Mouse (Mus musculus) CH12.LX (cell line): ENCODE results near the gene Sppl2a.

Experiments
- CTCF ChIP-seq, 2 experiments: IDR thresholded peaks in 1 of 2; conservative IDR thresholded peaks in 1 of 2; 2 replicates each; pipeline ENCODE4 v1.5.1; 2011 to 2012; ENCODE audit warnings: low read depth in 2 of 2, low read length in 2 of 2, improper control_type of control experiment in 1 of 2, inconsistent platforms in 1 of 2, mild to moderate bottlenecking in 1 of 2, moderate library complexity in 1 of 2
- KAT2A ChIP-seq: IDR thresholded peaks from 2 replicates; pipeline ENCODE4 v1.6.1; 2012; ENCODE audit warnings: low read length, improper control_type of control experiment, inconsistent platforms; ENCODE audit not compliant: insufficient replicate concordance
- MAX ChIP-seq: IDR thresholded peaks from 2 replicates; pipeline ENCODE4 v1.6.1; 2011; ENCODE audit warnings: low read length, improper control_type of control experiment
- MAZ ChIP-seq: IDR thresholded peaks from 2 replicates; pipeline ENCODE4 v1.6.1; 2012; ENCODE audit warnings: low read depth, mild to moderate bottlenecking, inconsistent platforms, low read length, improper control_type of control experiment, moderate library complexity
- NELFE ChIP-seq: IDR thresholded peaks from 2 replicates; pipeline ENCODE4 v1.6.1; 2011; ENCODE audit warnings: low read depth, low read length, improper control_type of control experiment
- NRF1 ChIP-seq: IDR thresholded peaks from 2 replicates; pipeline ENCODE4 v1.6.1; 2014; ENCODE audit warnings: low read depth, mild to moderate bottlenecking, inconsistent platforms, low read length, improper control_type of control experiment, moderate library complexity
- POLR2A ChIP-seq: IDR thresholded peaks from 2 replicates; pipeline ENCODE4 v1.6.1; 2011; ENCODE audit warnings: low read depth, mild to moderate bottlenecking, improper control_type of control experiment, low read length
- RAD21 ChIP-seq: IDR thresholded peaks from 2 replicates; pipeline ENCODE4 v1.6.1; 2011; ENCODE audit warnings: low read depth, mild to moderate bottlenecking, low read length, improper control_type of control experiment, moderate library complexity
- USF1 ChIP-seq: IDR thresholded peaks from 2 replicates; pipeline ENCODE4 v1.6.1; 2014; ENCODE audit warnings: low read depth, mild to moderate bottlenecking, inconsistent platforms, low read length, improper control_type of control experiment
- ZNF384 ChIP-seq: IDR thresholded peaks from 2 replicates; pipeline ENCODE4 v1.6.1; 2012; ENCODE audit warnings: low read depth, low read length, improper control_type of control experiment, inconsistent platforms

GRCm38 (mm10) chr2:126875871-126876796 lies 56.9 kb downstream of the Sppl2a start, which contains the start of gene Trpm7:
- peak; percentile 44 for TF ChIP-seq ZNF384
- no peak for TF ChIP-seq CTCF (conservative IDR thresholded peaks at IDR 0.05 in 1 of 2, IDR thresholded peaks at IDR 0.05 in 1 of 2; ENCODE audit: low read depth in 2 of 2, low read length in 2 of 2)
- TF ChIP-seq NELFE, result peak; percentile 94
- peak; percentile 48; the same call in 1 of the 2 replicates for TF ChIP-seq NRF1
- 0 out of 2 replicates have a peak, but pooled peaks have one; percentile 52 for TF ChIP-seq MAZ
- TF ChIP-seq KAT2A, result peak; percentile 74; the same call in 1 of the 2 replicates
- TF ChIP-seq POLR2A, result peak; percentile 94
- no peak for TF ChIP-seq RAD21
- TF ChIP-seq USF1, result peak; percentile 98
- TF ChIP-seq MAX, result peak; percentile 98
